Mouse (Mus musculus) limb, embryonic 12.5 days (tissue): ENCODE measurements around the gene Cep135. TPM values are rescaled to one million over a fixed set of nuclear protein-coding genes. Genes with fewer than 3 reads are reported as not detected.

ENCODE experiments used
- ATAC-seq: fragments of 200-750 bp; cut with Nextera tagmentation; 2 replicates; pipeline ENCODE4 v1.8.0; 2017; ENCODE audit warnings: low read depth, moderate TSS enrichment; ENCODE audit not compliant: insufficient number of reproducible peaks, insufficient read depth, low FRiP score, low TSS enrichment
- H3K27ac ChIP-seq: fragments of 300-500 bp; sonication (generic); 2 replicates; pipeline ENCODE4 v1.5.1; 2016; ENCODE audit warnings: mild to moderate bottlenecking, moderate library complexity
- H3K27me3 ChIP-seq: fragments of 300-500 bp; sonication (generic); 2 replicates; pipeline ENCODE4 v1.6.1; 2016; ENCODE audit warnings: mild to moderate bottlenecking, moderate library complexity
- H3K36me3 ChIP-seq: fragments of 300-500 bp; sonication (generic); 2 replicates; pipeline ENCODE4 v1.6.1; 2016; ENCODE audit warnings: mild to moderate bottlenecking, moderate library complexity
- H3K4me1 ChIP-seq: fragments of 300-500 bp; sonication (generic); replicated peaks from 2 replicates; pipeline ENCODE4 v1.6.1; 2016
- H3K4me2 ChIP-seq: fragments of 300-500 bp; sonication (generic); 2 replicates; pipeline ENCODE4 v1.6.1; 2016; ENCODE audit warnings: mild to moderate bottlenecking, moderate library complexity
- H3K4me3 ChIP-seq: fragments of 300-500 bp; sonication (generic); replicated peaks from 2 replicates; pipeline ENCODE4 v1.5.1; 2016; ENCODE audit warnings: mild to moderate bottlenecking
- H3K9ac ChIP-seq: fragments of 300-500 bp; sonication (generic); replicated peaks from 2 replicates; pipeline ENCODE4 v1.6.1; 2016; ENCODE audit warnings: mild to moderate bottlenecking, moderate library complexity
- H3K9me3 ChIP-seq: fragments of 300-500 bp; sonication (generic); 2 replicates; pipeline ENCODE4 v1.6.1; 2016; ENCODE audit warnings: mild to moderate bottlenecking, moderate library complexity
- whole genome bisulfite sequencing: fragments of 180-500 bp; shearing (Covaris S2); methylation state at CpG from one replicate; pipeline ENCODE4 v1.1.7; 2016; 5-methylcytosine and 5-hydroxymethylcytosine counted together
- polyA plus RNA-seq: library from polyadenylated mRNA; unstranded; fragments of >200 nt; fragmentation: Nextera tagmentation; extraction: Ambion mirVana; gene quantifications from 2 replicates; pipeline ENCODE4 v1.2.1, GENCODE M21; 2016

Cep135 gene
- polyA plus RNA-seq, 1 experiment from 2014 or later, result 11.4 TPM

DNA sequence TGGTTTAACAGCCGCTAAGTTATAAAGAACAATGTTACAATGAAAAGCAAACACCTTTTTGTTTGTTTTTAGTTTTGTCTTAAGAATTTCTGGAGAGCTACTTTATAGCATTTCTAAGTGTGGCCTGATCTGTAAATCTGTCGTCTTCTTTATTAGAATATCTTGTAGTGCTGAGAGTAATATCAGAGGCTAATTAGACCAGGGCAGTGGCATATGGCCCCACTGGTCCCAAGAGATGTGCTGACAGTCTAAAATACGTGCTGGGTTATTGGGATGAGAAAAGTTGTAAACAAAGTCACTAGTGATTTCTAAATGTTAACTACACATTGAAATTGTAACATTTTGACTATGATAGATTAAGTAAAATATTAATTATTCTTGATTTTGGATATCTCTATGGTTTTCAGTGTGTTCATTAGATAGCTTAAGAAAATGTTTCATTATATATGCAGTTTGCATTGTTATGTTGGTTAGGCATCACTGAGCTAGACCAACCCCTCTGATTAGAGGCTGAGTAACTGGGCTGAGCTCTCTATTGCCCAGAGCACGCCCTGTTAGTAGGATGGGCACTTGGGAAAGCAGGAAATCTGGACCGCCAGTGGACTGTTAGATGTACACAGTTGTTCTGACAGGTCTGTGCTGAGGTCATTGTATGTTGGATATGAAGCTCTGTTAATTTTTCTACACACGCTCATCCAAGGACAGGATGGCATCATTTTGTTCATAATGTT lies 77.7 kb downstream of the Cep135 start:
- Histone ChIP-seq H3K4me2 (no peak overlapping the region), H3K27me3 (no peaks in the 10 kb centered on the region), H3K36me3 (no peaks in the 10 kb centered on the region), H3K27ac (no peak overlapping the region), H3K4me1 (peaks cover 33% of the 10 kb centered on the region), H3K4me3 (no peak overlapping the region), H3K9ac (no peak overlapping the region), H3K9me3 (no peaks in the 10 kb centered on the region)
- WGBS, result 70% methylated on average over 6 of the region's 6 CpGs
- ATAC-seq, result no peak

DNA sequence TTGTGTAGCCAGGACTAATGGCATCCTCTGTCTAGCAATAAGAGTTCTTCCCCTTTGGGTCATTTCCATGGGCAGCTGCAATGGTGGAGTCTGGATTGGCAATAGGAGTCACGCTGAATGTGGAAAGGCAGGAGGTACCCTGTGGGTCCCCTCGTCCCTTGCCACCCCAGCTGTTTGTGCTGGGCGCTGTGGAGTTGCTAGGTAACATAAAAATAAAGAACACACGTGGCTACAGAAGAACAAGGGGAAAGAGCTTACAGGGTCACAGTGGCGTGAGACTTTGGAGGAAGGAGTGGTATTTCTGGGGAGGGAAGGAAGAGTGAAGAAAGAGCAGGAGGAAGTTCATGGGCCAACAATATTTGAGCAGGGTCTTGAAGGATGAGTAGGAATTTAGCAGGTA lies 79.6 kb downstream of the Cep135 start:
- Histone ChIP-seq H3K36me3 (no peaks in the 10 kb centered on the region), H3K27me3 (no peaks in the 10 kb centered on the region), H3K9ac (no peak overlapping the region), H3K4me1 (peaks cover 26% of the 10 kb centered on the region), H3K4me2 (no peak overlapping the region), H3K9me3 (no peaks in the 10 kb centered on the region), H3K27ac (no peak overlapping the region), H3K4me3 (no peak overlapping the region)
- ATAC-seq, result no peak
- WGBS, result 52% methylated on average over 5 of the region's 5 CpGs

DNA sequence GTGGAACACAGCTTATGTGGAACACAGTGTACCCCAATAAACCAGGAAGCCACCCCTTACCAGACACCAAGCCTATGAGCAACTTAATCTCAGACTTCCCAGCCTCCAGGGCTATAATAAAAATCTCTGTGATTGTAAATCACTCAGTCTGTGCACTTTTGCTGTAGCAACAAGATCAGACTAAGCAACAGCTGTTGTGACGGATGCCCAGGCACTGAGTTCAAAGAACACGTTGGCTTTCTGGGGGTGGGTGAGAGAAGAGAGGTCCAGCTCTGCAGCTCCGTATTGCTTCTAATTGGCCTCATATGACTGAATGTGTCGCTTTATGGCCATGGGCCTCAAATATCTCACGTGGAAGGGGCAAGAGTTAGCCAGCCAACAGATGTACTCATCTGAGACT lies 80.0 kb downstream of the Cep135 start:
- no peak for ATAC-seq
- no peak overlapping the region for H3K4me3 ChIP-seq
- H3K27me3 ChIP-seq, result no peaks in the 10 kb centered on the region
- no peak overlapping the region for H3K4me2 ChIP-seq
- no peaks in the 10 kb centered on the region for H3K9me3 ChIP-seq
- H3K4me1 ChIP-seq, result peaks cover 26% of the 10 kb centered on the region
- no peak overlapping the region for H3K27ac ChIP-seq
- no peaks in the 10 kb centered on the region for H3K36me3 ChIP-seq
- WGBS, result 17% methylated on average over 5 of the region's 5 CpGs
- H3K9ac ChIP-seq, result no peak overlapping the region

DNA sequence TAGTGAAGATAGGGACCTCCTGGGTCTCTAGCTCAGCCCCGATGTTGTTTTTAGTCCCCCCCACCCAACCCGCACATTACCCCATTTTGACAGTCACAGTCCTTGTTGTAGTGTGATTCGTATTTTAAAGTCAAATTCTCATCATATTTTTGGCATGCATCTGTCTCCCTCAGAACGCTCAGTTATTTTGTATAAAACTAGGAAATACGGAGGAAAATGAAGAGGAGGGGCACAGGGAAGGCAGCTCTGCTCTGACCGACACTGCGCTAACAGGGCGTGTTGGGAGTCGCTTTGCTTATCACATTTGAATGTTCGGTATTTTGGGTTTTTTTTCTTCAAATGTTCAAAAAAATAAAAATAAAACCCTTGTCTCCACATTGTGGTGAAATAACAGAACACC lies 81.7 kb downstream of the Cep135 start:
- Histone ChIP-seq H3K27me3 (no peaks in the 10 kb centered on the region), H3K4me1 (peaks cover 20% of the 10 kb centered on the region), H3K27ac (no peak overlapping the region), H3K9me3 (no peaks in the 10 kb centered on the region), H3K4me3 (no peak overlapping the region), H3K9ac (no peak overlapping the region), H3K4me2 (no peak overlapping the region), H3K36me3 (0 out of 2 replicates have a peak, but pooled peaks cover 3% of the 10 kb centered on the region)
- 95% methylated on average over 10 of the region's 10 CpGs for WGBS
- no peak for ATAC-seq

DNA sequence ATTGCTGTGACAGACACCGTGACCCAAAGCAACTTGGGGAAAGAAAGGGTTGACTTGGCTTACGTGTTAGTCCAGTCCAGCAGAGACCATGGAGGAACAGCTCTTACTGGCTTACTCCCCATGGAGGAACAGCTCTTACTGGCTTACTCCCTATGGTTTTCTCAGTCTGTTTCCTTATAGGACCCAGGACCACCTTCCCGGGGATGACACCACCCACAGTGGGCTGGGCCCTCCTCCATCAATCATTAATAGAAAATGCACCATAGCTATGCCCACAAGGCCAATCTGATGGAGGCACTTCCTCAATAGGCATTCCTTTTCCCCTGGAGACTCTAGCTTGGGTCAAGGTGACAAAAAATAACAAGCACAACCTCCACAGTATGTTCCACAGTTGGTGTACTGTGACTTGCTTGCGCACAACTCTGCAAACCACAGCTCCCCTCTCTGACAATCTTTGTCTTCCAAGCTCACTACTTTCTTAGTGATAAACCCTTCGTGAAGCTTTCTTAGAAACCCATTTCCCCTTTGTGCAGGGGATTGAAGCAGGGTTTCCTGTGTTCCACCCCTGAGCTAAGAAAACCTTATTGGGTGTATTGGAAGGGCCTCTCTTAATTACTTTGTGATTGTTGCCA lies 85.6 kb downstream of the Cep135 start:
- Histone ChIP-seq H3K27me3 (no peaks in the 10 kb centered on the region), H3K9ac (no peak overlapping the region), H3K27ac (no peak overlapping the region), H3K4me2 (no peak overlapping the region), H3K36me3 (0 out of 2 replicates have a peak, but pooled peaks cover 3% of the 10 kb centered on the region), H3K4me3 (no peak overlapping the region), H3K4me1 (no peaks in the 10 kb centered on the region; the same call in 1 of the 2 replicates), H3K9me3 (no peaks in the 10 kb centered on the region)
- WGBS, result 91% methylated on average over 5 of the region's 5 CpGs
- no peak for ATAC-seq

DNA sequence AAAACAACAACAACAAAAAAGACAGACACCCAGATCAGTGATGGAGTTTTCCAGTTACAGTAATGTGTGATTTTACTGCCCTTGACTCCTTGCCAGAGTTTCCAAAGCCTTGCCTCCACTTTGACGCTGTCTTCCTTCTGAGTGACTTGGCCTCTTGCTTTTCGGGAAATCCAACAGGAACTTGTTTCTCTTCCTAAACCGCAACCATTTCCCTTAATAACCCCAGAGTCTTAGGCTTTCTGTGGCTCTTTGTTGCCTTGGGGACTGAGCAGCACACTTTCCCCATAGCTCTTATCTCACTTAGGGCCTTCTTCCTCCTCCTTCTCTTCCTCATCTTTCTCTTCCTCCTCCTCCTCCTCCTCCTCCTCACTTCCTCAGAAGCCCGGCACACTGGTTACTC lies 86.9 kb downstream of the Cep135 start:
- Histone ChIP-seq H3K27ac (peak overlapping the region; percentile 59; the same call in 1 of the 2 replicates), H3K4me2 (no peak overlapping the region), H3K27me3 (no peaks in the 10 kb centered on the region), H3K9me3 (peaks cover 3% of the 10 kb centered on the region; the same call in 1 of the 2 replicates), H3K4me3 (no peak overlapping the region), H3K9ac (no peak overlapping the region), H3K4me1 (no peaks in the 10 kb centered on the region; the same call in 1 of the 2 replicates), H3K36me3 (0 out of 2 replicates have a peak, but pooled peaks cover 6% of the 10 kb centered on the region)
- no peak for ATAC-seq
- 76% methylated on average over 4 of the region's 4 CpGs for WGBS

DNA sequence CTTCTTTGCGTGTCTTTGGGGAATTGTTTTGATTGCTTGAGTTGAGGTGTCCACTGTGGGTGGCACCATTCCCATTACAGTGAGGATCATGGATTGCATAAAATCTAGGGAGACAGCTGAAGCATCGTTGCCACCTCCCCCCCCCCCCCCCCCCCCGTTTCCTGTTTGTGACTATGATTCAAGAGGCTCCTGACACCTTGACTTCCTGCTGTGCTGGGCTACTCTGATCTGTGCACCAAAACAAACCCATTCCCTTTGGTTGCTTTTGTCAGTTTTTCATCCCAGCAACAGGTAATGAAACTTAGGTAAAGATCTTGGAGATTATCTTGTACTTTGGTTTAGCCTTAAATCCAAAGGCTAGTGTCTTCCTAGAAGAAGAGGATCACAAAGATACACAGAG lies 92.5 kb downstream of the Cep135 start:
- H3K4me3 ChIP-seq, result no peak overlapping the region
- 95% methylated on average over 1 of the region's 3 CpGs for WGBS

DNA sequence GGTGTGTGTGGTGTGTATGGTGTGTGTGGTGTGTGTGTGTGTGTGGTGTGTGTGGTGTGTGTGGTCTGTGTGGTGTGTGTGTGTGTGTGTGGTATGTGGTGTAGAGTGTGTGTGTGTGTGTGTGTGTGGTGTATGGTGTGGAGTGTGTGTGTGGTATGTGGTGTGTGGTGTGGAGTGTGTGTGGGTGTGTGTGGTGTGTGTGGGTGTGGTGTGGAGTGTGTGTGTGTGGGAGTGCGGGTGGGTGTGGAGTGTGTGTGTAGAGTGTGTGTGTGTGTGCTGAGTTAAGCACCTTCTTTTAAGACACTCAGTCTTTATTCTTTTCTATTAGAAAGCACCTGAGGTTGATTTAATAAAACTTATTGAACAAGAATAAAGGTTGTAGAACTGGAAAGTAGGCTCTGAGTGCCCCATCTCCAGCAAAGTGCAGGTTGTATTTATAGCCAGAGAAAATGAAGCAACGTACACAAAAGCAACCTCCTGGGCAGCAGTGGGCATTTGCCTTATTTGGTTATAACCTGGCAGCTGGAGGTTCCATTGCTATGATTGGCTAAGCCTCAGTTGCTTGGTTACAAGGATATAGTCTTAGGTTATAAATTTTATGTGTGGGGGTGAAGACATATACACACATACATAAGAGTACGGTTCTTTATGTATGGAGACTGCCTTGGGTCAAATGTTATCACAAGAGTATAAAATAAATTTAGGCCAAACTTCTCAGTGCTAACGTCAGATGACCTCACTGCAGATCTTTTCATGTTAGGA lies 93.6 kb downstream of the Cep135 start:
- WGBS, result 63% methylated on average over 4 of the region's 4 CpGs
- H3K27me3 ChIP-seq, result no peaks in the 10 kb centered on the region
- no peak overlapping the region for H3K27ac ChIP-seq
- H3K4me2 ChIP-seq, result no peak overlapping the region
- no peak for ATAC-seq
- H3K4me3 ChIP-seq, result no peak overlapping the region
- peaks cover 3% of the 10 kb centered on the region; the same call in 1 of the 2 replicates for H3K9me3 ChIP-seq
- peaks cover 6% of the 10 kb centered on the region for H3K4me1 ChIP-seq
- no peak overlapping the region for H3K9ac ChIP-seq
- 0 out of 2 replicates have a peak, but pooled peaks cover 4% of the 10 kb centered on the region for H3K36me3 ChIP-seq

More for the DNA sequence above, 92.5 kb downstream of the Cep135 start:
- no peak overlapping the region for H3K9ac ChIP-seq
- H3K27me3 ChIP-seq, result no peaks in the 10 kb centered on the region
- peaks cover 3% of the 10 kb centered on the region; the same call in 1 of the 2 replicates for H3K9me3 ChIP-seq
- peaks cover 4% of the 10 kb centered on the region for H3K4me1 ChIP-seq
- ATAC-seq, result no peak
- H3K36me3 ChIP-seq, result 0 out of 2 replicates have a peak, but pooled peaks cover 4% of the 10 kb centered on the region
- no peak overlapping the region for H3K4me2 ChIP-seq
- no peak overlapping the region for H3K27ac ChIP-seq

DNA sequence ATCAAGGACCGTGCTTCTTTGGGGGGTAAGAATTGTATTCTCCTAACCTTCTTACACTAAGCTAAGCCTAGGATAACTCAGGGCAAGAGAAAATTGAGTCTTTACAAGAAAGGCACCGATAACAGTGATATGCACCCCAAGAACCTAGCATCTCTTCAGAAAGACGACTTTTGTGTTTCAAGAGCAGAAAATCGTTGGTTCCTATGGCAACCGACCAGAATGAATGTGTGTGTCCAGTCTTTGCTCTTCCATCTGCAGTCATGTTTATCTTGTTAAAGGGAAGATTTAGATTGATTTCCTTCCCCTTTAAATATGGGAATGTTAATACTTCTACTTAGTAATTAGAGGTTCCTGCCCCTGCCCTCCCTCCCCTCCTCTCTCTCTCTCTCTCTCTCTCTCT lies 95.0 kb downstream of the Cep135 start:
- WGBS, result 89% methylated on average over 5 of the region's 5 CpGs
- no peak for ATAC-seq
- Histone ChIP-seq H3K4me2 (no peak overlapping the region), H3K9ac (no peak overlapping the region), H3K4me1 (peaks cover 6% of the 10 kb centered on the region), H3K4me3 (no peak overlapping the region), H3K27me3 (no peaks in the 10 kb centered on the region), H3K9me3 (peaks cover 3% of the 10 kb centered on the region; the same call in 1 of the 2 replicates), H3K27ac (no peak overlapping the region), H3K36me3 (peaks cover 7% of the 10 kb centered on the region; the same call in 1 of the 2 replicates)

DNA sequence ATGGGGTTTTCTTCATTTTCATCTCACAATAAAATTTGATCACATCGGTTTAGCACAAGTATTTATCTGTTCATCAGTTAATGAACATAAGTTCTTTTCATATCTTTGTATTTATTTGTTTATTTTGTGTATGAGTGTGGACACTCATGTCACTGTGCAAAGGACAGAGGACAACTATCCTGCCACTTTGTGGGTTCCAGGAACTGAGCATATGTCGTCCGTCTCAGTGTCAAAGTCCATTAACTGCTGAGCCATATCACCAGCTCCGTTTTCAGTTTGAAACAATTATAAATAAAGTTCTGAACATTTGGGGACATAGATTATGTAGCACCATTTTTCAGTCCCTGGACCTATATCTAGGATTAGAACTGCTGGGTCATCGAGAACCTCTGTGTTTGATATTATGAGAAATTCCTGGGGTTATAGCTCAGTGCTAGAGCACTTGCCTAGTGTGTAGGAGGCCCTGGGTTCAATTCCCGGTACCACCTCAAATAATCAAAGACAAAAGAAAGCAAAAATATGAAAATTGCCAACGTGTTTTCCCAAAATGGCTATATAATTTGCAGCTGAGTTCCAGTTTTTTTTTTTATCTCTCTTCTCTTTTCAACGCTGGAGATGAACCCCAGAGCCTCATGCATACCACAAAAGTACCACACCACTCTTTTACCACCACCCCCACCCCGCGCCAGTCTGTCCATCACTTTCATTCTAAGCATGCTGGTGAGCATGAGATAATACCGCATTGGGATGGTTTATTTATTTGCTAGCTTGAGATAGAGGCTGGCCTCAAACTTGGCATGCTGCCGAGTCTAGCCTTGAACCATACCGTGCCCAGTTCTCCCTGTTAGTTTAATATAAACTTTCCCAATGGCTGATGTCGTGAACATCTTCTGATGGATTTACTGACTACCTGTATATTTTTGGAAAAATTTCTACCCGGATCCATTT lies 96.4 kb downstream of the Cep135 start:
- no peak overlapping the region for H3K9ac ChIP-seq
- WGBS, result 91% methylated on average over 15 of the region's 15 CpGs
- H3K4me2 ChIP-seq, result no peak overlapping the region
- H3K36me3 ChIP-seq, result peaks cover 7% of the 10 kb centered on the region; the same call in 1 of the 2 replicates
- ATAC-seq, result no peak
- H3K9me3 ChIP-seq, result peaks cover 3% of the 10 kb centered on the region; the same call in 1 of the 2 replicates
- no peak overlapping the region for H3K27ac ChIP-seq
- no peaks in the 10 kb centered on the region for H3K27me3 ChIP-seq
- H3K4me3 ChIP-seq, result no peak overlapping the region
- H3K4me1 ChIP-seq, result peaks cover 6% of the 10 kb centered on the region
